Mouse (Mus musculus) cortical plate, adult 2 months (tissue): ENCODE measurements around the gene Prss47.

Source experiments
- CTCF ChIP-seq: fragments of 200-500 bp; IDR thresholded peaks from 2 replicates; pipeline ENCODE4 v1.5.1; 2011; ENCODE audit warnings: mild to moderate bottlenecking, control low read depth, low read length; ENCODE audit not compliant: insufficient read depth; ENCODE audit errors: extremely low read depth
- POLR2A ChIP-seq: fragments of 200-500 bp; IDR thresholded peaks from 2 replicates; pipeline ENCODE4 v1.6.1; 2011; ENCODE audit warnings: mild to moderate bottlenecking, low read length, control low read depth; ENCODE audit not compliant: insufficient read depth; ENCODE audit errors: extremely low read depth

GRCm38 (mm10) chr13:65100678-65101077 is 48.1 kb upstream of the Prss47 start:
- TF ChIP-seq CTCF = no peak
- TF ChIP-seq POLR2A = no peak
